Mouse (Mus musculus) erythroblast, embryonic 14.5 days (primary cell): ENCODE data around the gene Tubd1.

ENCODE experiments used
- GATA1 ChIP-seq: IDR thresholded peaks from 2 replicates; pipeline ENCODE4 v1.6.1; 2012; ENCODE audit warnings: low read length, inconsistent platforms, mixed read lengths
- TAL1 ChIP-seq: IDR thresholded peaks from 3 replicates; pipeline ENCODE4 v1.6.1; 2012; ENCODE audit warnings: low read length, inconsistent platforms, mixed read lengths

DNA sequence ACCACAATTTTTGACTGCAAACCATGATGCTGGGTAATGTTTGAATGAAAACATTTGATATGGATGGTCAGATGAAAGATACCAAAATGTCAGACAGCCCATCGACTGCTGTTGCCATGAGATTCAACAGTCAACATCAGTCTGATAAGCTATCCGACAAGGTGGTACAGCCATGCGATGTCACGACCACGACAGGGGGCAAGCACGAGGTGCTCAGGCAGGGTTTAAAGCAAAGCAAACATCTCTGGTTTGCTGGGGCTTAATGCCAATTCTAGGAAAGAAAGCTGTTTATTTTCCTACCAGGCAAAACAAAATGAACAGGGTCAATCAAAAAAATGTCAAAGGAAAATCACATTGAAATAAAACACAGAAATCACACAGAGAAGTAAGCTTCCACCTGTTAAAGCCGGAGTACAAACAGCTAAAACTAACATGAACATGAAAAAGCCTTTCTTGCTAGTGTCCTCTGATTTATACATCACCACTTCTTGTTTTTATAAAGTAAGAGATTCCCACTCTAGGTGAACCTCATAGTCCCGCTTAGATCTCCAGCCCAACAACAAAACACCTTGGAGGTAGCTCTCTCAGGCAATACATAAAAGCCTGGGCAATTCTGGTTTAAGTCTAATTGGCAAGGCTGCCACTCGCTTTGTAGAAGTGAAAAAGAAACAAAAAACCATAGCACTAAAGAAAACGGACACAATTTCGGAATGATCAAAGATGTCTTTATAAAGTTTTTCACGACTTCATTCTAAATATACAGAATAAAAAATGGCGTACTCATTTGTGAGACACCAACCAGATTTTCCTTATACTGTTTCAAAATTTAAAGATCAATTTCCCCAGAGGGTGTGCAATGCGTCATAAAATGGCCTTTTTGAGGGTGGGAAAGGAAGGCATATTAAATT lies 39.5 kb downstream of the Tubd1 start:
- TF ChIP-seq TAL1 (no peak), GATA1 (no peak)
